Mouse (Mus musculus) lung, postnatal 0 days (tissue): ENCODE measurements around the gene Fam136a.
"Not testable (repeated sequence)": the region's sequence is repeated elsewhere in the genome, so short reads cannot be mapped to it uniquely, and the experiment has no call there.

Source experiments
- CTCF ChIP-seq: IDR thresholded peaks from 2 replicates; pipeline ENCODE4 v1.5.1; 2016; ENCODE audit warnings: antibody characterized with exemption, mild to moderate bottlenecking
- EP300 ChIP-seq: IDR thresholded peaks from 2 replicates; pipeline ENCODE4 v1.6.1; 2016; ENCODE audit warnings: antibody characterized with exemption, mild to moderate bottlenecking, control low read depth

- not testable (repeated sequence) for TF ChIP-seq CTCF, EP300
Observed at GRCm38 (mm10) chr6:86380112-86380511, 14.7 kb downstream of the Fam136a start.
